Mouse (Mus musculus): ENCODE data around the gene Cacng2. TPM values are rescaled to one million over a fixed set of nuclear protein-coding genes. Genes with fewer than 3 reads are reported as not detected.

The Cacng2 gene
- polyA plus RNA-seq, 1 experiment from 2014 or later, result not detected

DNA sequence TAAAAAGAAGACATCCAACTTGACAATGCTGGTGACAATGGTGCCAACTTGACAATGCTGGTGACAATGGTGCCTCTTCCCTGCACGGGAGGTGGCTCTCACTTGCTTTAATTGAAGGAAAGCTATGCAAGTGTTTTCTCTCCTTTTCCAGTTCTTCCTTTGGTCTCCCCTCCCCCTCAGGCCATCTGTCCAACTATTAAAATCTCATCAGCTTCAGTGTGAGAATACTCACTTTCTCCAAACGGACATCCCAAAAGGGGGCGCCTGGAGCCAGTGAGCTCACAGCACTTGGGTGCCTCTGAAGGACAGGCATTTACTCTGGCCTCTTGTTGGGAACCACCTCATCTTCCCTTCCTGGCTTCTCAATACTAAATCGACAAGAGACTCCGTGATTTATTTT, 20.3 kb downstream of the Cacng2 start:
- TF ChIP-seq EP300 (IDR thresholded peaks at IDR 0.05), result no peak
- no peak for TF ChIP-seq CTCF (IDR thresholded peaks at IDR 0.05)
- Histone ChIP-seq H3K27ac (ENCODE audit: low read length) (no peak overlapping the region), H3K9me3 (ENCODE audit: low read length) (no peaks in the 10 kb centered on the region), H3K27me3 (replicated peaks; ENCODE audit: insufficient read depth, low read length) (no peaks in the 10 kb centered on the region), H3K9ac (replicated peaks; ENCODE audit: low read depth) (no peak overlapping the region), H3K4me1 (ENCODE audit: insufficient read depth, low read depth, low read length) (no peaks in the 10 kb centered on the region), H3K4me3 (ENCODE audit: low read depth, low read length) (no peak overlapping the region), H3K36me3 (ENCODE audit: insufficient read depth, low read length) (no peaks in the 10 kb centered on the region), H3K4me2 (replicated peaks; ENCODE audit: low read depth, low read length) (no peak overlapping the region)
- DNase-seq (ENCODE audit: low spot score), result no peak
- WGBS, result 57% methylated on average over 5 of the region's 5 CpGs
- no peak for ATAC-seq

DNA sequence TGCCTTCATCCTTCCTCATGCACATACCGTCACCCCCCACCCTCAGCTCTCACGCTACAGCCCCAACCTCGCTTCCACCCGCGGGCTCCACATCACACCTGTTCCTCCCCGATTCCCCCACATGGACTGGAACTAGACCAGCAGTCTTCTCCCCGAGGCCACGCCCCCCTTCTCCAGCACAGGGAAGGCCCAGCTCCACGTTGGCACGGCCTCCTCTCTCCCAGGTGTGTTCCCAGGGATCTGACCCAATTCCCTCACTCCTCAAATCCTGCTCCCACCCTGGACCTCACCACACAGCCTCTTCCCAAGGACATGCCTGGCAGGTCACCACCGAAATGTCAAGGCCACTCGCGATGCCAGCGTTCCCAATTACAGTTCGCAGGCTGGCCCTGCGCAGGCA, 23.8 kb downstream of the Cacng2 start:
- Histone ChIP-seq H3K36me3 (ENCODE audit: insufficient read depth, low read length) (no peaks in the 10 kb centered on the region), H3K27me3 (replicated peaks; ENCODE audit: insufficient read depth, low read length) (no peaks in the 10 kb centered on the region), H3K9me3 (ENCODE audit: low read length) (no peaks in the 10 kb centered on the region), H3K9ac (replicated peaks; ENCODE audit: low read depth) (no peak overlapping the region), H3K4me1 (ENCODE audit: insufficient read depth, low read depth, low read length) (no peaks in the 10 kb centered on the region), H3K4me2 (replicated peaks; ENCODE audit: low read depth, low read length) (no peak overlapping the region), H3K4me3 (ENCODE audit: low read depth, low read length) (no peak overlapping the region), H3K27ac (ENCODE audit: low read length) (no peak overlapping the region)
- DNase-seq (ENCODE audit: low spot score), result no peak
- no peak for TF ChIP-seq CTCF (IDR thresholded peaks at IDR 0.05)
- no peak for TF ChIP-seq EP300 (IDR thresholded peaks at IDR 0.05)
- no peak for ATAC-seq
- 79% methylated on average over 16 of the region's 16 CpGs for WGBS

- Histone ChIP-seq H3K9ac (replicated peaks; ENCODE audit: low read depth) (no peak overlapping the region), H3K27me3 (replicated peaks; ENCODE audit: insufficient read depth, low read length) (no peaks in the 10 kb centered on the region), H3K4me3 (ENCODE audit: low read depth, low read length) (no peak overlapping the region), H3K27ac (ENCODE audit: low read length) (no peak overlapping the region), H3K36me3 (ENCODE audit: insufficient read depth, low read length) (no peaks in the 10 kb centered on the region), H3K4me2 (replicated peaks; ENCODE audit: low read depth, low read length) (no peak overlapping the region), H3K4me1 (ENCODE audit: insufficient read depth, low read depth, low read length) (no peaks in the 10 kb centered on the region), H3K9me3 (ENCODE audit: low read length) (no peaks in the 10 kb centered on the region)
- ATAC-seq, result no peak
- DNase-seq (ENCODE audit: low spot score), result no peak
- 84% methylated on average over 5 of the region's 5 CpGs for WGBS
- TF ChIP-seq CTCF (IDR thresholded peaks at IDR 0.05) (no peak), EP300 (IDR thresholded peaks at IDR 0.05) (no peak)
Observed at GRCm38 (mm10) chr15:78093597-78093996, 26.2 kb downstream of the Cacng2 start.

- Histone ChIP-seq H3K27me3 (replicated peaks; ENCODE audit: insufficient read depth, low read length) (no peaks in the 10 kb centered on the region), H3K4me1 (ENCODE audit: insufficient read depth, low read depth, low read length) (no peaks in the 10 kb centered on the region), H3K27ac (ENCODE audit: low read length) (no peak overlapping the region), H3K4me2 (replicated peaks; ENCODE audit: low read depth, low read length) (no peak overlapping the region), H3K9me3 (ENCODE audit: low read length) (no peaks in the 10 kb centered on the region), H3K4me3 (ENCODE audit: low read depth, low read length) (no peak overlapping the region), H3K9ac (replicated peaks; ENCODE audit: low read depth) (no peak overlapping the region), H3K36me3 (ENCODE audit: insufficient read depth, low read length) (no peaks in the 10 kb centered on the region)
- TF ChIP-seq EP300 (IDR thresholded peaks at IDR 0.05) (no peak), CTCF (IDR thresholded peaks at IDR 0.05) (no peak)
- ATAC-seq (no peak), DNase-seq (ENCODE audit: low spot score) (no peak)
- 52% methylated on average over 13 of the region's 13 CpGs for WGBS
Observed at GRCm38 (mm10) chr15:78082841-78083572, 36.8 kb downstream of the Cacng2 start.

DNA sequence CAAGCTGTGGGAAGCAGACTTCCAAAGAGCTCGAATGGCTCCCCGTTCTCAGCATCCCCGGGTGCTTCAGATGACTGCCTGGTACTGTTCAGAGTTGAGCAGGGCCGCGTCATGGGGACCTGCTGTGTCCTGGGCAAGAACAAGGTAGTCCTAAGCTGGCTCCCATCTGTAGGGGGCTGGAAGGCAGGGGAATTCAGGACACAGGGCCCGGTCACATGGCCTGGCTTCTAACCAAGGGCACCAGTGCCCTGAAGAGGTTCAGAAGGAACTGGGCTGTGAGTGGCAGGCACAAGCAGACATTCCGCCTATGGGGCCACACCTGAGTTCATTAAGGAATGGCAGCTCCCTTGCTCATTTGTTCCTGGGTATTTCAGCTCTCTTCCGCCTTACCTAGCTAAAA, 37.7 kb downstream of the Cacng2 start:
- H3K27ac ChIP-seq (ENCODE audit: low read length), result no peak overlapping the region
- no peak for DNase-seq (ENCODE audit: low spot score)
- H3K4me2 ChIP-seq (replicated peaks; ENCODE audit: low read depth, low read length), result no peak overlapping the region
- TF ChIP-seq CTCF (IDR thresholded peaks at IDR 0.05) (no peak), EP300 (IDR thresholded peaks at IDR 0.05) (no peak)
- H3K36me3 ChIP-seq (ENCODE audit: insufficient read depth, low read length), result no peaks in the 10 kb centered on the region
- H3K27me3 ChIP-seq (replicated peaks; ENCODE audit: insufficient read depth, low read length), result no peaks in the 10 kb centered on the region
- no peak overlapping the region for H3K9ac ChIP-seq (replicated peaks; ENCODE audit: low read depth)
- H3K9me3 ChIP-seq (ENCODE audit: low read length), result no peaks in the 10 kb centered on the region
- ATAC-seq, result no peak
- 54% methylated on average over 8 of the region's 8 CpGs for WGBS
- no peak overlapping the region for H3K4me3 ChIP-seq (ENCODE audit: low read depth, low read length)
- no peaks in the 10 kb centered on the region for H3K4me1 ChIP-seq (ENCODE audit: insufficient read depth, low read depth, low read length)

- H3K27ac ChIP-seq (ENCODE audit: low read length), result no peak overlapping the region
- no peaks in the 10 kb centered on the region for H3K9me3 ChIP-seq (ENCODE audit: low read length)
- no peaks in the 10 kb centered on the region for H3K27me3 ChIP-seq (replicated peaks; ENCODE audit: insufficient read depth, low read length)
- no peaks in the 10 kb centered on the region for H3K36me3 ChIP-seq (ENCODE audit: insufficient read depth, low read length)
- TF ChIP-seq EP300 (IDR thresholded peaks at IDR 0.05), result no peak
- TF ChIP-seq CTCF (IDR thresholded peaks at IDR 0.05), result no peak
- no peak overlapping the region for H3K4me2 ChIP-seq (replicated peaks; ENCODE audit: low read depth, low read length)
- DNase-seq (ENCODE audit: low spot score) (no peak), ATAC-seq (no peak)
- WGBS, result 80% methylated on average over 7 of the region's 7 CpGs
- no peak overlapping the region for H3K9ac ChIP-seq (replicated peaks; ENCODE audit: low read depth)
- H3K4me1 ChIP-seq (ENCODE audit: insufficient read depth, low read depth, low read length), result no peaks in the 10 kb centered on the region
- H3K4me3 ChIP-seq (ENCODE audit: low read depth, low read length), result no peak overlapping the region
Observed at GRCm38 (mm10) chr15:78081384-78081783, 38.4 kb downstream of the Cacng2 start.
